Mouse (Mus musculus) liver, adult 2 months (tissue): ENCODE results near the gene Serinc2. TPM values are rescaled to one million over a fixed set of nuclear protein-coding genes. Genes with fewer than 3 reads are reported as not detected.

Experiments
- DNase-seq: peaks from one replicate; pipeline ENCODE4 v3.0.0-alpha.2; 2011; ENCODE audit warnings: low read depth, low spot score; ENCODE audit errors: extremely low read depth
- H3K27ac ChIP-seq: fragments of 200-500 bp; replicated peaks from 2 replicates; pipeline ENCODE4 v1.5.1; 2012; ENCODE audit warnings: low read depth, mild to moderate bottlenecking, control low read depth, inconsistent platforms, low read length; ENCODE audit not compliant: insufficient read depth
- H3K27me3 ChIP-seq: fragments of 200-500 bp; 2 replicates; pipeline ENCODE4 v1.6.1; 2012; ENCODE audit warnings: mild to moderate bottlenecking, moderate library complexity, low read length, inconsistent platforms; ENCODE audit not compliant: control insufficient read depth, insufficient read depth
- H3K36me3 ChIP-seq: fragments of 200-500 bp; 2 replicates; pipeline ENCODE4 v1.6.1; 2012; ENCODE audit warnings: low read length, inconsistent platforms; ENCODE audit not compliant: control insufficient read depth, insufficient read depth
- H3K4me1 ChIP-seq: fragments of 200-500 bp; 2 replicates; pipeline ENCODE4 v1.6.1; 2011; ENCODE audit warnings: low read length; ENCODE audit not compliant: control insufficient read depth, insufficient read depth
- H3K4me3 ChIP-seq: fragments of 200-500 bp; 2 replicates; pipeline ENCODE4 v1.5.1; 2011; ENCODE audit warnings: low read depth, mild to moderate bottlenecking, control low read depth, low read length, moderate library complexity; ENCODE audit not compliant: insufficient read depth
- H3K79me2 ChIP-seq: fragments of 200-500 bp; 2 replicates; pipeline ENCODE4 v1.6.1; 2012; ENCODE audit warnings: inconsistent platforms, mild to moderate bottlenecking, low read length, moderate library complexity; ENCODE audit not compliant: control insufficient read depth, insufficient read depth
- H3K9ac ChIP-seq: fragments of 200-500 bp; 2 replicates; pipeline ENCODE4 v1.6.1; 2012; ENCODE audit warnings: low read depth, mild to moderate bottlenecking, control low read depth, inconsistent platforms, low read length
- CTCF ChIP-seq: fragments of 200-500 bp; IDR thresholded peaks from 2 replicates; pipeline ENCODE4 v1.5.1; 2011; ENCODE audit warnings: low read depth, low read length, control low read depth
- POLR2A ChIP-seq: fragments of 200-500 bp; IDR thresholded peaks from 2 replicates; pipeline ENCODE4 v1.6.1; 2011; ENCODE audit warnings: low read length, control low read depth; ENCODE audit not compliant: insufficient read depth; ENCODE audit errors: extremely low read depth
- WGBS: fragments of 180-500 bp; shearing (Covaris S2); methylation state at CpG from one replicate; pipeline ENCODE4 v1.1.7; 2018; 5-methylcytosine and 5-hydroxymethylcytosine counted together
- polyA plus RNA-seq: library from polyadenylated mRNA; depleted of rRNA; stranded (reverse); fragments of >200 nt; gene quantifications from 2 replicates; pipeline ENCODE4 v1.2.3, GENCODE M21; 2012; rRNA removed
- total RNA-seq: library from RNA; depleted of rRNA; stranded (reverse); fragments of >200 nt; gene quantifications from 2 replicates; pipeline ENCODE4 v1.2.3, GENCODE M21; 2014; rRNA removed

Gene Serinc2
- total and polyA plus RNA-seq, 2 experiments: 1.1 to 20.9 TPM

GRCm38 (mm10) chr4:130215392-130215791 lies 63.6 kb downstream of the Serinc2 start:
- Histone ChIP-seq H3K27me3 (no peaks in the 10 kb centered on the region; the same call in 1 of the 2 replicates), H3K4me1 (no peaks in the 10 kb centered on the region), H3K9ac (no peak overlapping the region), H3K4me3 (no peak overlapping the region), H3K79me2 (no peaks in the 10 kb centered on the region), H3K27ac (no peak overlapping the region), H3K36me3 (no peaks in the 10 kb centered on the region)
- TF ChIP-seq POLR2A (no peak), CTCF (no peak)
- 89% methylated on average over 8 of the region's 8 CpGs for WGBS
- no peak for DNase-seq

- Histone ChIP-seq H3K9ac (no peak overlapping the region), H3K4me1 (no peaks in the 10 kb centered on the region), H3K27ac (no peak overlapping the region), H3K36me3 (no peaks in the 10 kb centered on the region), H3K27me3 (no peaks in the 10 kb centered on the region; the same call in 1 of the 2 replicates), H3K4me3 (no peak overlapping the region), H3K79me2 (no peaks in the 10 kb centered on the region)
- no peak for TF ChIP-seq CTCF
- TF ChIP-seq POLR2A: no peak
- 71% methylated on average over 10 of the region's 10 CpGs for WGBS
- no peak for DNase-seq
Observed at GRCm38 (mm10) chr4:130213857-130214256, 65.1 kb downstream of the Serinc2 start.

DNA sequence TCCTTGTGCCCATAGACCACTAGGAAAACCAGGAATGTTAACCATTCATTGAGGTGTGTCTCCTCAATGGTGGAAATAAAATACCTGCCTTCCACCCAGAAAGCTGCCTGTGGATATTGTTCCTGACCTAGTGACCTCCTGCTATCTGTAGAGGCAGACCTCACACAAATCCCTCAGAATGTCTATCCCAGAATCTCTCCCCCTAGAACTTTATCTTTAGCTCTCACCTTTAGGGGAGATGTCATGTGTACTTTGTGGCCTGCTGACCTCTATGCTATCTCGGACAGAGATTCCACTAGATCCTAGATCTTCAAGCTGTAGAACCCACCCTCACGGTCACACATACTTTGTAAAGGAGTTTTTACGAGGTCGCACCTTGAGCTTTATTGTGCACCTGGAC lies 65.8 kb downstream of the Serinc2 start:
- H3K4me3 ChIP-seq: no peak overlapping the region
- no peak overlapping the region for H3K27ac ChIP-seq
- 64% methylated on average over 4 of the region's 4 CpGs for WGBS
- no peak for DNase-seq
- no peak overlapping the region for H3K9ac ChIP-seq
- H3K4me1 ChIP-seq: no peaks in the 10 kb centered on the region
- H3K36me3 ChIP-seq: no peaks in the 10 kb centered on the region
- H3K79me2 ChIP-seq: no peaks in the 10 kb centered on the region
- no peak for TF ChIP-seq CTCF
- no peak for TF ChIP-seq POLR2A
- no peaks in the 10 kb centered on the region; the same call in 1 of the 2 replicates for H3K27me3 ChIP-seq

DNA sequence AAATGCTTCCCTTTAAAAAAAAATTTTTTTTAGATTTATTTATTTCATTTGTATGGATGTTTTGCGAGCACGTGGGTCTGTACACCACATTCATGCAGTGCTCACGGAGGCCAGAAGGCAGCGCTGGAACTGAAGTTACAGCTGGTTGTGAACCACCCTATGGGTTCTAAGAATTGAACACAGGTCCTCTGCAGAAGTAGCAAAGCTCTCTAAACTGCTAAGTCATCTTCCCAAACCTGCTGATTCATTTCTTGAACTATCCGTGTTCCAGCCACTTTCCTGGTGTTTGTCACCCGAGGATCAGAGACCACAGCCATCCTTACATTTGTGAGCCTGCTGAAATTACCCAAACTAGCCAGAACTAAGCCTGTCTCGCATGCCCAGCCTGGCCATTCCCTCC lies 66.6 kb downstream of the Serinc2 start:
- Histone ChIP-seq H3K27ac (no peak overlapping the region), H3K4me1 (no peaks in the 10 kb centered on the region), H3K27me3 (no peaks in the 10 kb centered on the region; the same call in 1 of the 2 replicates), H3K79me2 (no peaks in the 10 kb centered on the region), H3K36me3 (no peaks in the 10 kb centered on the region), H3K4me3 (no peak overlapping the region), H3K9ac (no peak overlapping the region)
- WGBS: 78% methylated on average over 7 of the region's 7 CpGs
- DNase-seq: no peak
- TF ChIP-seq POLR2A (no peak), CTCF (no peak)

- Histone ChIP-seq H3K27ac (no peak overlapping the region), H3K4me3 (no peak overlapping the region), H3K27me3 (no peaks in the 10 kb centered on the region; the same call in 1 of the 2 replicates), H3K79me2 (no peaks in the 10 kb centered on the region), H3K9ac (no peak overlapping the region), H3K4me1 (no peaks in the 10 kb centered on the region), H3K36me3 (no peaks in the 10 kb centered on the region)
- 87% methylated on average over 2 of the region's 2 CpGs for WGBS
- TF ChIP-seq CTCF: no peak
- no peak for TF ChIP-seq POLR2A
- no peak for DNase-seq
Observed at GRCm38 (mm10) chr4:130211870-130212269, 67.1 kb downstream of the Serinc2 start.

Other genes with a start within 250 kb of the Serinc2 start
- 1.9 and 2.4 TPM in 2 replicates for gene Col16a1, start 231.4 kb downstream of the Serinc2 start, total RNA-seq
- gene Col16a1, start 231.4 kb downstream of the Serinc2 start, polyA plus RNA-seq: 1.9 and 2.0 TPM in 2 replicates
- 23.1 and 30.1 TPM in 2 replicates for gene Pef1, start 176.6 kb downstream of the Serinc2 start, total RNA-seq
- 77.2 and 79.8 TPM in 2 replicates for gene Pef1, start 176.6 kb downstream of the Serinc2 start, polyA plus RNA-seq
- not detected in 2 replicates for gene Hcrtr1, start 139.8 kb downstream of the Serinc2 start, total RNA-seq
- gene Hcrtr1, start 139.8 kb downstream of the Serinc2 start, polyA plus RNA-seq: 0.04 TPM in 1 of 2 replicates, not detected in the other
- 13.3 and 21.4 TPM in 2 replicates for gene Tinagl1, start 104.1 kb downstream of the Serinc2 start, total RNA-seq
- gene Tinagl1, start 104.1 kb downstream of the Serinc2 start, polyA plus RNA-seq: 30.5 and 35.3 TPM in 2 replicates
- not detected in 2 replicates for gene Gm853, start 56.8 kb downstream of the Serinc2 start, total RNA-seq
- gene Gm853, start 56.8 kb downstream of the Serinc2 start, polyA plus RNA-seq: not detected in 2 replicates
- 0.34 and 4.2 TPM in 2 replicates for gene Fabp3, start 29.4 kb upstream of the Serinc2 start, total RNA-seq
- gene Fabp3, start 29.4 kb upstream of the Serinc2 start, polyA plus RNA-seq: 0.19 TPM in 1 of 2 replicates, not detected in the other
- gene Gm10570, start 29.5 kb upstream of the Serinc2 start, total RNA-seq: not detected in 2 replicates
- gene Gm10570, start 29.5 kb upstream of the Serinc2 start, polyA plus RNA-seq: not detected in 2 replicates
- 9.5 and 10.0 TPM in 2 replicates for gene Zcchc17, start 80.7 kb upstream of the Serinc2 start, total RNA-seq
- gene Zcchc17, start 80.7 kb upstream of the Serinc2 start, polyA plus RNA-seq: 15.6 and 16.7 TPM in 2 replicates
- 10.8 and 11.5 TPM in 2 replicates for gene Snrnp40, start 80.9 kb upstream of the Serinc2 start, total RNA-seq
- 9.1 and 10.5 TPM in 2 replicates for gene Snrnp40, start 80.9 kb upstream of the Serinc2 start, polyA plus RNA-seq